Mouse (Mus musculus) neural tube, embryonic 12.5 days (tissue): ENCODE data around the gene Krt78. TPM values are rescaled to one million over a fixed set of nuclear protein-coding genes. Genes with fewer than 3 reads are reported as not detected.

Source experiments
- ATAC-seq: fragments of 200-750 bp; cut with Nextera tagmentation; 2 replicates; pipeline ENCODE4 v1.8.0; 2017; ENCODE audit warnings: low read depth, mild to moderate bottlenecking, moderate TSS enrichment, moderate library complexity; ENCODE audit not compliant: low FRiP score
- H3K27ac ChIP-seq: fragments of 300-500 bp; sonication (generic); 2 replicates; pipeline ENCODE4 v1.5.1; 2016
- H3K27me3 ChIP-seq: fragments of 300-500 bp; sonication (generic); replicated peaks from 2 replicates; pipeline ENCODE4 v1.6.1; 2016; ENCODE audit warnings: mild to moderate bottlenecking
- H3K36me3 ChIP-seq: fragments of 300-500 bp; sonication (generic); 2 replicates; pipeline ENCODE4 v1.6.1; 2016; ENCODE audit warnings: mild to moderate bottlenecking
- H3K4me1 ChIP-seq: fragments of 300-500 bp; sonication (generic); 2 replicates; pipeline ENCODE4 v1.6.1; 2016
- H3K4me2 ChIP-seq: fragments of 300-500 bp; sonication (generic); replicated peaks from 2 replicates; pipeline ENCODE4 v1.6.1; 2016; ENCODE audit warnings: mild to moderate bottlenecking
- H3K4me3 ChIP-seq: fragments of 300-500 bp; sonication (generic); 2 replicates; pipeline ENCODE4 v1.5.1; 2016
- H3K9ac ChIP-seq: fragments of 300-500 bp; sonication (generic); 2 replicates; pipeline ENCODE4 v1.6.1; 2016; ENCODE audit warnings: mild to moderate bottlenecking
- H3K9me3 ChIP-seq: fragments of 300-500 bp; sonication (generic); 2 replicates; pipeline ENCODE4 v1.6.1; 2016; ENCODE audit warnings: mild to moderate bottlenecking
- WGBS: fragments of 180-500 bp; shearing (Covaris S2); methylation state at CpG from one replicate; pipeline ENCODE4 v1.1.7; 2016; 5-methylcytosine and 5-hydroxymethylcytosine counted together
- polyA plus RNA-seq: library from polyadenylated mRNA; unstranded; fragments of >200 nt; fragmentation: Nextera tagmentation; extraction: Ambion mirVana; gene quantifications from 2 replicates; pipeline ENCODE4 v1.2.1, GENCODE M21; 2016

Gene Krt78
- polyA plus RNA-seq, 1 experiment from 2014 or later: not detected

- H3K4me3 ChIP-seq: no peak overlapping the region
- no peak overlapping the region for H3K4me2 ChIP-seq
- WGBS: 89% methylated on average over 3 of the region's 3 CpGs
- no peak overlapping the region for H3K9ac ChIP-seq
- ATAC-seq: no peak
- no peaks in the 10 kb centered on the region for H3K4me1 ChIP-seq
- H3K36me3 ChIP-seq: no peaks in the 10 kb centered on the region
- no peaks in the 10 kb centered on the region for H3K9me3 ChIP-seq
- H3K27me3 ChIP-seq: no peaks in the 10 kb centered on the region
- no peak overlapping the region for H3K27ac ChIP-seq
Measured at GRCm38 (mm10) chr15:101958891-101959290, 4.8 kb upstream of the Krt78 start.

GRCm38 (mm10) chr15:101952733-101953474 lies 1.2 kb downstream of the Krt78 start:
- 89% methylated on average over 7 of the region's 7 CpGs for WGBS
- no peak for ATAC-seq
- no peaks in the 10 kb centered on the region for H3K4me1 ChIP-seq
- H3K27ac ChIP-seq: no peak overlapping the region
- no peaks in the 10 kb centered on the region for H3K27me3 ChIP-seq
- no peak overlapping the region for H3K4me3 ChIP-seq
- H3K4me2 ChIP-seq: no peak overlapping the region
- H3K9ac ChIP-seq: no peak overlapping the region
- H3K36me3 ChIP-seq: no peaks in the 10 kb centered on the region
- H3K9me3 ChIP-seq: no peaks in the 10 kb centered on the region

- Histone ChIP-seq H3K36me3 (no peaks in the 10 kb centered on the region), H3K9ac (no peak overlapping the region), H3K27ac (no peak overlapping the region), H3K4me1 (no peaks in the 10 kb centered on the region), H3K4me3 (no peak overlapping the region), H3K9me3 (no peaks in the 10 kb centered on the region), H3K4me2 (no peak overlapping the region), H3K27me3 (no peaks in the 10 kb centered on the region)
- ATAC-seq: no peak
- WGBS: 96% methylated on average over 1 of the region's 1 CpGs
Measured at GRCm38 (mm10) chr15:101945430-101945829, 8.7 kb downstream of the Krt78 start.

- Histone ChIP-seq H3K4me2 (no peak overlapping the region), H3K9ac (no peak overlapping the region), H3K27me3 (0 out of 2 replicates have a peak, but pooled peaks cover 6% of the 10 kb centered on the region), H3K4me1 (no peaks in the 10 kb centered on the region), H3K36me3 (no peaks in the 10 kb centered on the region), H3K27ac (no peak overlapping the region), H3K4me3 (no peak overlapping the region), H3K9me3 (no peaks in the 10 kb centered on the region)
- ATAC-seq: no peak
- 60% methylated on average over 8 of the region's 8 CpGs for WGBS
Measured at GRCm38 (mm10) chr15:101941948-101942347, 12.1 kb downstream of the Krt78 start.

GRCm38 (mm10) chr15:101940274-101940829 lies 13.7 kb downstream of the Krt78 start, which contains the start of gene Krt79:
Gene Krt79, minus strand, starts transcription at chr15:101940324.
- ATAC-seq: no peak
- Histone ChIP-seq H3K9me3 (no peaks in the 10 kb centered on the region), H3K9ac (no peak within 1 kb of the TSS), H3K4me1 (no peaks in the 10 kb centered on the region), H3K4me3 (no peak within 1 kb of the TSS), H3K4me2 (no peak within 1 kb of the TSS), H3K27ac (no peak within 1 kb of the TSS), H3K27me3 (0 out of 2 replicates have a peak, but pooled peaks cover 6% of the 10 kb centered on the region), H3K36me3 (no peaks in the 10 kb centered on the region)
- WGBS: 67% methylated on average over 6 of the region's 6 CpGs

- 87% methylated on average over 9 of the region's 9 CpGs for WGBS
- 0 out of 2 replicates have a peak, but pooled peaks cover 6% of the 10 kb centered on the region for H3K27me3 ChIP-seq
- no peak for ATAC-seq
- H3K4me1 ChIP-seq: no peaks in the 10 kb centered on the region
- no peak overlapping the region for H3K27ac ChIP-seq
- no peak overlapping the region for H3K4me3 ChIP-seq
- H3K4me2 ChIP-seq: no peak overlapping the region
- H3K9me3 ChIP-seq: no peaks in the 10 kb centered on the region
- H3K36me3 ChIP-seq: no peaks in the 10 kb centered on the region
- no peak overlapping the region for H3K9ac ChIP-seq
Measured at GRCm38 (mm10) chr15:101938600-101939308, 15.3 kb downstream of the Krt78 start.

GRCm38 (mm10) chr15:101933024-101933423 lies 21.1 kb downstream of the Krt78 start:
- Histone ChIP-seq H3K27ac (no peak overlapping the region), H3K9me3 (no peaks in the 10 kb centered on the region), H3K9ac (no peak overlapping the region), H3K4me2 (no peak overlapping the region), H3K4me3 (no peak overlapping the region), H3K4me1 (0 out of 2 replicates have a peak, but pooled peaks cover 11% of the 10 kb centered on the region), H3K36me3 (no peaks in the 10 kb centered on the region), H3K27me3 (peaks cover 17% of the 10 kb centered on the region; the same call in 1 of the 2 replicates)
- 77% methylated on average over 6 of the region's 6 CpGs for WGBS
- ATAC-seq: no peak

GRCm38 (mm10) chr15:101929666-101930065 lies 24.4 kb downstream of the Krt78 start:
- Histone ChIP-seq H3K4me2 (peak overlapping the region; percentile 55), H3K9ac (no peak overlapping the region), H3K27ac (no peak overlapping the region), H3K27me3 (peaks cover 17% of the 10 kb centered on the region; the same call in 1 of the 2 replicates), H3K36me3 (no peaks in the 10 kb centered on the region), H3K4me3 (0 out of 2 replicates have a peak overlapping the region, but pooled peaks have one; percentile 8), H3K4me1 (0 out of 2 replicates have a peak, but pooled peaks cover 11% of the 10 kb centered on the region), H3K9me3 (no peaks in the 10 kb centered on the region)
- ATAC-seq: no peak
- WGBS: 4% methylated on average over 17 of the region's 17 CpGs

- Histone ChIP-seq H3K27ac (no peak overlapping the region), H3K4me1 (0 out of 2 replicates have a peak, but pooled peaks cover 11% of the 10 kb centered on the region), H3K36me3 (no peaks in the 10 kb centered on the region), H3K4me3 (no peak overlapping the region), H3K4me2 (no peak overlapping the region), H3K27me3 (peaks cover 17% of the 10 kb centered on the region; the same call in 1 of the 2 replicates), H3K9me3 (no peaks in the 10 kb centered on the region), H3K9ac (no peak overlapping the region)
- no peak for ATAC-seq
- 14% methylated on average over 9 of the region's 9 CpGs for WGBS
Measured at GRCm38 (mm10) chr15:101929087-101929486, 25.0 kb downstream of the Krt78 start.

GRCm38 (mm10) chr15:101927340-101928080 lies 26.6 kb downstream of the Krt78 start:
- Histone ChIP-seq H3K27me3 (peaks cover 17% of the 10 kb centered on the region; the same call in 1 of the 2 replicates), H3K4me2 (no peak overlapping the region), H3K9ac (no peak overlapping the region), H3K4me1 (0 out of 2 replicates have a peak, but pooled peaks cover 11% of the 10 kb centered on the region), H3K36me3 (no peaks in the 10 kb centered on the region), H3K4me3 (no peak overlapping the region), H3K27ac (no peak overlapping the region), H3K9me3 (no peaks in the 10 kb centered on the region)
- no peak for ATAC-seq
- WGBS: 73% methylated on average over 12 of the region's 12 CpGs

GRCm38 (mm10) chr15:101925041-101925440 lies 29.0 kb downstream of the Krt78 start:
- no peak for ATAC-seq
- Histone ChIP-seq H3K4me2 (no peak overlapping the region), H3K9me3 (no peaks in the 10 kb centered on the region), H3K4me3 (no peak overlapping the region), H3K27me3 (peaks cover 5% of the 10 kb centered on the region; the same call in 1 of the 2 replicates), H3K27ac (no peak overlapping the region), H3K4me1 (0 out of 2 replicates have a peak, but pooled peaks cover 11% of the 10 kb centered on the region), H3K36me3 (no peaks in the 10 kb centered on the region), H3K9ac (no peak overlapping the region)
- 84% methylated on average over 1 of the region's 1 CpGs for WGBS
